Mouse (Mus musculus) hindbrain, embryonic 11.5 days (tissue): ENCODE results near the gene Eras. TPM values are rescaled to one million over a fixed set of nuclear protein-coding genes. Genes with fewer than 3 reads are reported as not detected.

Experiments
- ATAC-seq: fragments of 200-750 bp; cut with Nextera tagmentation; 2 replicates; pipeline ENCODE4 v1.8.0; 2017; ENCODE audit warnings: mild to moderate bottlenecking, moderate TSS enrichment, moderate library complexity; ENCODE audit not compliant: low FRiP score
- DNase-seq: peaks from one replicate; pipeline ENCODE4 v3.0.0-alpha.2; 2015; ENCODE audit warnings: low spot score
- H3K27ac ChIP-seq: fragments of 300-500 bp; sonication (generic); 2 replicates; pipeline ENCODE4 v1.5.1; 2014; ENCODE audit warnings: mild to moderate bottlenecking, low read depth, low read length
- H3K27me3 ChIP-seq: fragments of 300-500 bp; sonication (generic); 2 replicates; pipeline ENCODE4 v1.6.1; 2014; ENCODE audit warnings: mild to moderate bottlenecking, low read length, moderate library complexity, mixed read lengths; ENCODE audit not compliant: control insufficient read depth, insufficient read depth
- H3K36me3 ChIP-seq: fragments of 300-500 bp; sonication (generic); 2 replicates; pipeline ENCODE4 v1.6.1; 2014; ENCODE audit warnings: mild to moderate bottlenecking, low read length, moderate library complexity, mixed read lengths; ENCODE audit not compliant: control insufficient read depth, insufficient read depth
- H3K4me1 ChIP-seq: fragments of 300-500 bp; sonication (generic); replicated peaks from 2 replicates; pipeline ENCODE4 v1.6.1; 2014; ENCODE audit warnings: low read length, mixed read lengths; ENCODE audit not compliant: control insufficient read depth, insufficient read depth
- H3K4me2 ChIP-seq: fragments of 300-500 bp; sonication (generic); replicated peaks from 2 replicates; pipeline ENCODE4 v1.6.1; 2014; ENCODE audit warnings: mild to moderate bottlenecking, low read depth, low read length
- H3K4me3 ChIP-seq: fragments of 300-500 bp; sonication (generic); 2 replicates; pipeline ENCODE4 v1.5.1; 2014; ENCODE audit warnings: low read depth, low read length
- H3K9ac ChIP-seq: fragments of 300-500 bp; sonication (generic); 2 replicates; pipeline ENCODE4 v1.6.1; 2014; ENCODE audit warnings: low read depth, low read length
- H3K9me3 ChIP-seq: fragments of 300-500 bp; sonication (generic); 2 replicates; pipeline ENCODE4 v1.6.1; 2016; ENCODE audit warnings: low read length; ENCODE audit not compliant: control insufficient read depth
- WGBS: fragments of 180-500 bp; shearing (Covaris S2); extraction: QIAGEN DNeasy Blood & Tissue Kit; methylation state at CpG from one replicate; pipeline ENCODE4 v1.1.7; 2014; 5-methylcytosine and 5-hydroxymethylcytosine counted together
- polyA plus RNA-seq: library from polyadenylated mRNA; unstranded; fragments of >200 nt; fragmentation: Nextera tagmentation; extraction: Ambion mirVana; gene quantifications from 2 replicates; pipeline ENCODE4 v1.2.1, GENCODE M21; 2014

Gene Eras
- polyA plus RNA-seq: not detected in 2 replicates

GRCm38 (mm10) chrX:7928270-7928790 lies at the start of gene Eras:
TSS of gene Eras (minus strand) at chrX:7928607.
- 0 out of 2 replicates have a peak, but pooled peaks cover 2% of the 10 kb centered on the region for H3K9me3 ChIP-seq
- no peak within 1 kb of the TSS for H3K4me3 ChIP-seq
- no peaks in the 10 kb centered on the region for H3K4me1 ChIP-seq
- DNase-seq: no peak
- no peaks in the 10 kb centered on the region for H3K36me3 ChIP-seq
- WGBS: 24% methylated on average over 17 of the region's 19 CpGs
- peaks cover 23% of the 10 kb centered on the region; the same call in 1 of the 2 replicates for H3K27me3 ChIP-seq
- no peak within 1 kb of the TSS for H3K4me2 ChIP-seq
- 0 out of 2 replicates have a peak, but pooled peaks have one; percentile 40 for ATAC-seq
- no peak within 1 kb of the TSS for H3K9ac ChIP-seq
- H3K27ac ChIP-seq: no peak within 1 kb of the TSS

GRCm38 (mm10) chrX:7977892-7978291 lies 49.5 kb upstream of the Eras start, which contains the start of gene Gata1:
TSS of gene Gata1 (minus strand) at chrX:7978071.
- no peak for DNase-seq
- 92% methylated on average over 9 of the region's 11 CpGs for WGBS
- Histone ChIP-seq H3K4me1 (no peaks in the 10 kb centered on the region), H3K4me3 (no peak within 1 kb of the TSS), H3K9ac (no peak within 1 kb of the TSS), H3K27me3 (no peaks in the 10 kb centered on the region), H3K36me3 (no peaks in the 10 kb centered on the region), H3K4me2 (no peak within 1 kb of the TSS), H3K9me3 (no peaks in the 10 kb centered on the region), H3K27ac (no peak within 1 kb of the TSS)
- ATAC-seq: no peak

- ATAC-seq (no peak), DNase-seq (no peak)
- H3K36me3 ChIP-seq: no peaks in the 10 kb centered on the region
- H3K27ac ChIP-seq: no peak overlapping the region
- H3K27me3 ChIP-seq: no peaks in the 10 kb centered on the region
- no peak overlapping the region for H3K9ac ChIP-seq
- H3K4me1 ChIP-seq: no peaks in the 10 kb centered on the region
- 84% methylated on average over 4 of the region's 4 CpGs for WGBS
- H3K4me2 ChIP-seq: no peak overlapping the region
- no peak overlapping the region for H3K4me3 ChIP-seq
- H3K9me3 ChIP-seq: no peaks in the 10 kb centered on the region
These were observed 42.9 kb upstream of the Eras start for GRCm38 (mm10) chrX:7971292-7971691.

- Histone ChIP-seq H3K27me3 (no peaks in the 10 kb centered on the region), H3K9ac (no peak overlapping the region), H3K4me3 (no peak overlapping the region), H3K36me3 (no peaks in the 10 kb centered on the region), H3K9me3 (no peaks in the 10 kb centered on the region), H3K27ac (no peak overlapping the region), H3K4me1 (no peaks in the 10 kb centered on the region), H3K4me2 (no peak overlapping the region)
- DNase-seq (no peak), ATAC-seq (no peak)
- WGBS: 91% methylated on average over 3 of the region's 3 CpGs
These were observed 40.5 kb upstream of the Eras start for GRCm38 (mm10) chrX:7968899-7969298.

- Histone ChIP-seq H3K9ac (no peak overlapping the region), H3K9me3 (no peaks in the 10 kb centered on the region), H3K4me2 (no peak overlapping the region), H3K27ac (no peak overlapping the region), H3K36me3 (no peaks in the 10 kb centered on the region), H3K4me1 (no peaks in the 10 kb centered on the region), H3K27me3 (no peaks in the 10 kb centered on the region), H3K4me3 (no peak overlapping the region)
- WGBS: 80% methylated on average over 8 of the region's 8 CpGs
- no peak for DNase-seq
- no peak for ATAC-seq
These were observed 39.8 kb upstream of the Eras start for GRCm38 (mm10) chrX:7968226-7968625.

GRCm38 (mm10) chrX:7967596-7968201 lies 39.3 kb upstream of the Eras start:
- Histone ChIP-seq H3K4me2 (no peak overlapping the region), H3K9me3 (no peaks in the 10 kb centered on the region), H3K36me3 (no peaks in the 10 kb centered on the region), H3K4me1 (no peaks in the 10 kb centered on the region), H3K27ac (no peak overlapping the region), H3K9ac (no peak overlapping the region), H3K4me3 (no peak overlapping the region), H3K27me3 (no peaks in the 10 kb centered on the region)
- no peak for DNase-seq
- WGBS: 71% methylated on average over 7 of the region's 9 CpGs
- no peak for ATAC-seq

GRCm38 (mm10) chrX:7966161-7966560 lies 37.8 kb upstream of the Eras start:
- Histone ChIP-seq H3K27me3 (no peaks in the 10 kb centered on the region), H3K9me3 (no peaks in the 10 kb centered on the region), H3K4me1 (no peaks in the 10 kb centered on the region), H3K4me3 (no peak overlapping the region), H3K9ac (no peak overlapping the region), H3K27ac (no peak overlapping the region), H3K4me2 (no peak overlapping the region), H3K36me3 (no peaks in the 10 kb centered on the region)
- no peak for ATAC-seq
- no peak for DNase-seq
- 68% methylated on average over 4 of the region's 4 CpGs for WGBS

- H3K4me3 ChIP-seq: no peak overlapping the region
- no peaks in the 10 kb centered on the region for H3K4me1 ChIP-seq
- no peak overlapping the region for H3K9ac ChIP-seq
- WGBS: 83% methylated on average over 7 of the region's 7 CpGs
- no peak overlapping the region for H3K27ac ChIP-seq
- H3K27me3 ChIP-seq: no peaks in the 10 kb centered on the region
- H3K36me3 ChIP-seq: no peaks in the 10 kb centered on the region
- DNase-seq: no peak
- no peak for ATAC-seq
- no peak overlapping the region for H3K4me2 ChIP-seq
- no peaks in the 10 kb centered on the region for H3K9me3 ChIP-seq
These were observed 35.6 kb upstream of the Eras start for GRCm38 (mm10) chrX:7963829-7964626.
